Mouse (Mus musculus): ENCODE results near the gene Plekha4. TPM values are rescaled to one million over a fixed set of nuclear protein-coding genes. Genes with fewer than 3 reads are reported as not detected.
A peak's percentile ranks its signal among the peaks of the same experiment; 100 is the strongest.
"Not testable (repeated sequence)": the region's sequence is repeated elsewhere in the genome, so short reads cannot be mapped to it uniquely, and the experiment has no call there.

Plekha4 gene
- 1 to 10 TPM; 6.1 to 8.2 TPM for total RNA-seq (2021)
- long read RNA-seq, experiment 1, partial matches to known transcripts, result 1 of 14 reads
- long read RNA-seq, experiment 1, other reads (novel, unspliced or antisense), result 12 of 14 reads
- long read RNA-seq, experiment 2, partial matches to known transcripts, result 2 of 8 reads
- long read RNA-seq, experiment 2, other reads (novel, unspliced or antisense), result 6 of 8 reads

DNA sequence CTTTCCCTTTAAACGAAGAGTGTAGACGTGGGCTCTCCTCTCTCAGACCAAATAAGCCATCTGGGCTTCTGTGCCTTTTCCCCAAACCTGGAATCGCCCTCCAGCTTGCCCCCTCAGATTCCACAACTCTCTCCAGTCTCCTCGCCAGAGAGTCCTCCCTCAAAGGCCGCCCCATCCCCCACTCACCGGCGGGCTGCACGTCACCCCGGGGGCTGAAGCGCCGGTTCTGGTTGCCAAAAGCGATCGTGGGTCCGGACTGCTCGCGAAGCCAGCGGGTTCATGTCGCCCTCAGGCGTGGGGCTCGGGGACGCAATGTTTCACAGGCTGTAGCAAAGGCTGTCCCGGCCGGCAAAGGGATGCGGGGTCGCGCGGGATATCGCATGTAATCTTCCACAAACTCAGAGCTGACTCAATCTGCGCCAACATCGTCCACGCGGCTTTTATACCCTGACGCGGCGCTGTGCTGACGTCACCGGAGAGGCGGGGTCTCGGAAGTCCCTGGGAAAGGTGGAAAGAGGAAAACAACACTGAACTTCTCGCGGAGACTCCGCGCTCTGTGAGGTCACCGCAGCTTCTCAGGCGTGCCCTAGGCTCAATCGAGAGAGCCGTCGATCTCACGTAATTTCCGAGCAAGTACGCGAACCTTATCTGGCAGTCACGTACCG is at the start of gene Plekha4, which contains the start of gene Ppp1r15a:
Plekha4 (plus strand) TSS at position 522 of the 665 bp plus-strand sequence.
Ppp1r15a (minus strand) TSS at position 460 of the 665 bp plus-strand sequence.
- peak; percentile 93 to 94 for DNase-seq (ENCODE audit: low spot score in 2 of 2)

DNA sequence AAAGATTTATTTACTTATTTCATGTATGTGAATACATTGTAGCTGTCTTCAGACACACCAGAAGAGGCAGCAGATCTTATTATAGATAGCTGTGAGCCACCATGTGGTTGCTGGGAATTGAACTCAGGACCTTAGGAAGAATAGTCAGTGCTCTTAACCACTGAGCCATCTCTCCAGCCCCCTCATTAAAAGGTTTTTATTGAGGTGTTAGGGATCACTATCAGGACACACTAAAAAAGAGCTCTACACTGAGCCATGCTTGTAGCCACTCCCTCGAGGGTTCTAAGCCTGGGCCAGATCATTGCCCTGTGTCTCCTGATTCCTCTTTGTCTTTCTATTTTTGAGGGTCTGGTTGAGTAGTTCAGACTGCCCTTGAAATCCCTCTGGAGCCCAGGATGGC is 49.7 kb upstream of the Plekha4 start:
- no peak for DNase-seq (ENCODE audit: low spot score in 2 of 2)

DNA sequence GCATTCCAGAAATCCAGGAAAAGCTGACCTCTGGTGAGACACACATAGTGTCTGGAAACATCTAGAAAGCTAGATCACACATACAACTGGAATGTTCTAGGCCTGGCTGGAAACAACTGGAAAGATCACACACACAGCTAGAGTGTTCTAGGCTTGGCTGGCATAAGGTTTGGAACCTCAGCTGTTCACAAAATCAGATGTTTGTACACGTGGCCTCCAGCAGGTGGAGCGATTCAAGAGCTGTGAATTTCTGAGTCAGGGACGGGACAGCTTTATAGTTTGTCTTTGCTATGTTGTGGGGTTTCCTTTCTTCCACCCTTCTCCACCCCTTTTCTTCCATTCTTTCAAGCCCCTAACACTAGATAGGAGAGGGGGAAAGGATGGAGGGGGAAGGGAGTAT is 49.1 kb upstream of the Plekha4 start:
- DNase-seq (ENCODE audit: low spot score in 2 of 2), result peak; percentile 64 to 70

DNA sequence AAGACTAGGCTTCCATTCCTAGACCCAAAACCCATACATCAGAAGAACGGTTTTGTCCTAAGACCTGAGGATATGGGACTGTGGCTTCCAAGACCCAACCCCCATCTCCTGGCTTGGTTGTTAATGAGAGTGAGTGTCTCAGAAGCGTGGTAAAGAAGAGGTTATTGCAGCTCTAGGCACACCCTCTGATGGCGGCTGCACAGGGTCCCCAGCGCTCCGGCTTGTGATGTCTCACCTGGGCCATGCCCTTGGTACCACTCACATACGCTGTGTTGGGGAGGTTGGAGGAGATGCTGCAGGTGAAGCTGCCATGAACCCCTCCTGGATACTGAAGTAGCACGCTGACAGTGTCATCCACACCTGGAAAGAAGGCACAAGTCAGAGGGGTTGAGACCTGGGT is 47.4 kb upstream of the Plekha4 start:
- no peak for DNase-seq (ENCODE audit: low spot score in 2 of 2)

DNA sequence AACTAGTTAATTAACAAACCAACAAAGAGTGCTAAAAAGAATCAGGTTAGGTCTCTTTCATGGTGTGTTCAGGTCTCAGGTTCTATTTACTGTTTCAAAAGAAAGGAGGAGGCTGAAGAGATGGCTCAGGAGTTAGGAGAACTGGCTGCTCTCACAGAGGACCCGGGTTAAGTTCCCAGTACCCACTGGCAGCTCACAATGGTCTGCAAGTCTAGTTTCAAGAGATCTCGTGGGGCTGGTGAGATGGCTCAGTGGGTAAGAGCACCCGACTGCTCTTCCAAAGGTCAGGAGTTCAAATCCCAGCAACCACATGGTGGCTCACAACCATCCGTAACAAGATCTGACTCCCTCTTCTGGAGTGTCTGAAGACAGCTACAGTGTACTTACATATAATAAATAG is 45.8 kb upstream of the Plekha4 start:
- DNase-seq (ENCODE audit: low spot score in 2 of 2), result not testable (repeated sequence)

DNA sequence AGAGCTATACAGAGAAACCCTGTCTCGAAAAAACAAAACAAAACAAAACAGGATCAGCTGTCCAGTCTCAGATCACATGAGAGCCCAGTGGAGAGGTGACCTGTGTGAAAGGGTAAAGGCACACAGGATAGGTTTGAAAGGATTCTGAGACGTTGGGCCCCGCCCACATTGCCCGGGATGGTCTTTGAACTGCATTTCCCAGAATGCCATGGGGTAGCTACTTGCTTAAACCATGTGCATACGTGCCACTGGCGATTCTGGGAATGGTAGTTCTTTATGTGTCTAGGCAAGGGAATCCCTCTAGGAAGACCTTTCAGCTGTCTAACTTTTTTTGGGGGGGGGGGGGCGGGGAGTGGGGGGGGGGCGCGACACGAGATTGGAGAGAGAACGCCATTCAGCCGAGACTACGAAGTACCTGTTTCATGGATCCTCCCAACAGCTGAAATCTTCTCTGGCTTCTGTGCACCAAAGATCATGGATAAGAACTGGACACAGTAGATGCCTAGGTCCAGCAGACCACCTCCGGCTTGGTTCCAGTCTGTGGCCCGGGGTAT is 44.7 kb upstream of the Plekha4 start, which contains the start of gene Tulp2:
Tulp2 (plus strand) TSS at position 504 of the 554 bp plus-strand sequence.
- peak; percentile 66 to 71 for DNase-seq (ENCODE audit: low spot score in 2 of 2)

DNA sequence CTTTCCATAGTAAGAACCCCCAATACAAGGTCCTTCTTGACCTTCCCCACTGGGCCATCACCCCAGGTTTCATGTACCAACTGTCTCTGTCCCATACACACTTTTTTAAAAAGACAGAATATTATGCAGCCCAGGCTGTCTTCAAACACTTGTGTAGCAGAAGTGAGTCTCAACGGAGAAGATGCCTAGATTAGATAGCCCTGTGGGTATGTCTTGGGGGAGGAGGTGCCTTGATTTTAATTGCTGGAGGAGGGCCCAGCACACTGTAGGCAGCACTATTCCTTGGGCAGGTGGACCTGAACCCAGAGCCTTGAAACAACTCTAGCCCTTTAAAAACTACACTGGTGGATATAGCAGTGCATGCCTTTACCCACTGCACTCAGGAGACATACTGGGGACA is 44.0 kb upstream of the Plekha4 start:
- DNase-seq (ENCODE audit: low spot score in 2 of 2), result no peak

DNA sequence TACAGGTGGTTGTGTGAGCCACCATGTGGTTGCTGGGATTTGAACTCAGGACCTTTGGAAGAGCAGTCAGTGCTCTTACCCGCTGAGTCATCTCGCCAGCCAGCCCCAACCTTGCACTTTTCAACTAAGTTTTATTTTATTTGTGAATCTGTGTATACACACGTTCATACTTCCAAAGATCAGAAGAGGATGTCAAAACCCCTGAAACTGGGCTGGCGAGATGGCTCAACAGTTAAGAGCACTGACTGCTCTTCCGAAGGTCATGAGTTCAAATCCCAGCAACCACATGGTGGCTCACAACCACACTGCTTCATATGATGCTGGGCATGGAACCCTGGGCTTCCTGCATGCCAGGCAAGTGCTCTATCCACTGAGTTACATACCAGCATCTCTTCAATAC is 41.1 kb upstream of the Plekha4 start:
- not testable (repeated sequence) for DNase-seq (ENCODE audit: low spot score in 2 of 2)

DNA sequence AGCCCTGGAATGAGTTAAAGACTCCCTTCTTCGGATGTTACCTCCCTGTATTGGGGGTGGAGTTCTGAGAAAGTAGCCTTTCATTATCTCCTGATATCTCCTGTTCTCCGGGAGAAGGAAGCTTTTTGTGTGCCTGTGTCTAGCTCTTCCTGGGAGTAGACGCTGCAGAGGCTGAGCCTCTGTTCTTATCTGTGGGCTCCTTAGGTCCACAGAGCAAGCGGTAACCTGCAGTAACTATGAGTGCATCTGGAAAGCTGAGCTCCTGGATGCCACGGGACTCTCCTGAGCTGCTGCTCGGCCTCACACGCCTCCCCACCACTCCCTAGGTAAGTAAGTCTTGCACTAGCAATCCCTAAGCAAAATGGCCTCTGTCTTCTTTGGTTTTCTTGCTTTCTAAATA is 40.0 kb upstream of the Plekha4 start:
- no peak for DNase-seq (ENCODE audit: low spot score in 2 of 2)

DNA sequence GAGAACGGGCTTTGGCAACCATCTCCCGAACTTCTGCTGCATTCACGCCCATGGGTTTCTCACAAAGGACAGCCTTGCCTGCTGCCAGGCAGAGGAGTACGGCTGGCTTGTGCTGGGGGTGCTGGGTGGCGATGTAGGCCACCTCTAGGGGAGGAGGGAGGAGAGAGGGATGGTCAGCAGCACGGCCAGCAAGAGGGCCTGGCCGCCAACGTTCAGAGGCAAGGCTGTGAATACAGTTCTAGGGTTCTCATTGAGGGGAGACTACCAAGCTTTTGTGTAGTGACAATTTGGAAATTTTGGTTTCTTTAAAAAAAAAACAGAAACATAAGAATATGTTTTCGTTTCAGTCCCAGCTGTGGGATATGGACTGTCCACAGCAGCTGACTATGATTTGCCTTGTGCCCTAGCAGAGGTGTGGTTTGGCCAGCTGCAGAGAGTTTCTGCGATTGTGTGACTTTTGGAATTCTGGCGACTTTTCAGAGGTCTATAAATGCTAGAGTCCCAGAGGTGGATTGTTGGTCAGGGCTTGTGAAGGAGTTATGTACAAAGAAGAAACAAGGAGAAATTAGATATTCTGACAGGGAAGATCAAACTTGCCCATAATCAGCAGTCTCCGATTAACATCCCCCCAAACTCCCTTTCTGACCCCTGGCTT is 39.2 kb upstream of the Plekha4 start, which contains the start of gene Gm45808:
Gm45808 (minus strand) TSS at position 51 of the 655 bp plus-strand sequence.
- DNase-seq (ENCODE audit: low spot score in 2 of 2), result no peak

DNA sequence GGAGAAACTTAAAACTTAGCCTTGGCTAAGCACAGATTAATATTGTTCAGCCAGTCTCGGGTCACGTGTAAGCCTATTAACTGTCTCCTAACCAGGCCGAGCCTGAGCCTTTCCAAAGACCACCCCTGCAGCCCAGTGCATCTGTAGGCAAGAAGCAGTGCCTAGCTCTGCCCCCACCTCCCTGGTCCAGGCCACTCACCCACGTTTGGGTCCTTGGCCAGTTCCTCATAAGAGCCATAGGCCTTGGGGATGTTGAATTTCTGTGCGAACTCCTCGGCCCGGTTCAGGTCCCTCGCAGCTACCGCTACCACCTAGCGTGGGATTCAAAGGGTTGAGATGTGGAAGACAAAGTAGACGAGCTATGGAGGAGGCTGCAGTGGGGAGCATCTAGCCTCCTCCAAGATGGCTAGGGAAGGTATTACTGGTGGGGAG is 38.3 kb upstream of the Plekha4 start:
- DNase-seq (ENCODE audit: low spot score in 2 of 2), result no peak

DNA sequence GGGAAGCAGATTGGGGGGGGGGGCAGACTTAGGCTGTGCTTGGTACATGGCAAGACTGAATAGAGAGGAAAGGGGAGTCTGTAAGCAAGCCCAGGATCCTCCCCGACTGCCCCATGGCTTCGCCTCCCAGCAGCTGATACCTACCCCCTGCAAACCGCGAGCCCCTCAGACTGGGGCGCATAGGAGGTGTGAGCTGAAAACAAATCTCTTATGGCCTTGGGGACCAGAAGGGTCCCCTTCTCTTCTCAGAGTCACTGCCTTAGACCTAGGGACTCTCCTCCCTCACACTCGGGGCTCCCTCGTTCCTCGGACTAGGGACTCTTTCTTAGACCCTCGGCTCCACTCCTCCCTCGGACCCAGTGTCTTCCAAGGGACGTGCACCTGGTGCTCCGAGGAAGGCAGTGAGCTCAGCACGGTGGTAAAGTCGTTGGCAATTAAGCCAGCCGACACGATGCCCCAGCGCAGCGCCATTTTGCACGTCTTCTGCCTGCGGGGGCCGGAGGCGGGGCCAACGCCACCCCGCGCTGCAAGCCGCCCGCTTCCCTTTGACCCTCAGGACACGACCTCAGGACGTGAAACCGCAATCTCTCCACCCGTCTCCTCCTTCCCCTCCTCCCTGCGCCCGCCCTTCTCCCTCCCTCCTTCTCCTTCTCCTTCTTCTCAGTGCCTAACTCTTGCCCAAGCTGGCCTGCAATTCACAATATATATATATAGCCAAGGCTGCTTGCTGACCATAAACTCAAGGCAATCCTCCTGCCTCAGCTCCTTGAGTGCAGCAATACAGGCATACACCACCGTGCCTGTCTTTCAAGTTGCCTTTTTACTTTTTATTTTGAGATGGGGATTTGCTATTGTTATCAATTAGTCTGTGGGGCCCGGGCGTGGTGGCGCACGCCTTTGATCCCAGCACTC is 37.6 kb upstream of the Plekha4 start, which contains the start of gene Dhdh:
Dhdh (minus strand) TSS at position 513 of the 912 bp plus-strand sequence.
- DNase-seq (ENCODE audit: low spot score in 2 of 2), result peak; percentile 47 to 49

DNA sequence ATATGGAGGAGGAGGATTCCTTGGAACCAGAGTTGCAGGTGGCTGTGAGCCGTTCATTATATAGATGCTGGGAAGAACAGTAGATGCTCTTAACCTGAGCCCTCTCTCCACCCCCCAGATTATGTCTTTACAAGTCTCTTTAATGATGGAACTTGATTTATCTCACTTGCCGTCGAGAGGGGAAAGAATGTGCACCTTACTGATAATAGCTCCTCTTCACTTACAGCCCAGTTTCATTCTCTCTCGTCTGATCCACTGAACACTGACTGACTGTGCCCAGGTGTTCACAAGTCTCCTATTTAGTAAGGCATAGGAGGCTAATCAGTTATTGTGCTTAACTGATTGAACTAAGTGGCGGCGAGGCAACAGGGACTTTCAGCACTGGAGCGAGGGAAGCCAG is 36.6 kb upstream of the Plekha4 start:
- DNase-seq (ENCODE audit: low spot score in 2 of 2), result no peak

DNA sequence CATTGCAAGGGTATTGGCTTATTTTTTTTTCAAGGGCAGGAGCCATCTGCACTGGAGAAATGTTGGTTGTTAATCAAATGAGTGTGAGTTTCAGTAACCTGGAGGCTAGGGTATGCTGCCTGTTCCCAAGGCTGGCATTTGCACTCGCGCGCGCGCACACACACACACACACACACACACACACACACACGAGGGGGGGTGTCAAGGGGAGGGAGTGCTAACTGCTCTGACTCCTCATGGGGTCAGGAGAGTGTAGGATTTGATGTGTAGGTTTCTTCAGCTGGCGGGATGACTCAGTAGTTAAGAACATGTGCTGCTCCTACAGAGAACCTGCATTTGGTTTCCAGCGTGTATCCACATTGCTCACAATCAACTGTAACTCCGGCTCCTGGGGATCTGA is 35.3 kb upstream of the Plekha4 start:
- DNase-seq (ENCODE audit: low spot score in 2 of 2), result peak; percentile 24 to 30

DNA sequence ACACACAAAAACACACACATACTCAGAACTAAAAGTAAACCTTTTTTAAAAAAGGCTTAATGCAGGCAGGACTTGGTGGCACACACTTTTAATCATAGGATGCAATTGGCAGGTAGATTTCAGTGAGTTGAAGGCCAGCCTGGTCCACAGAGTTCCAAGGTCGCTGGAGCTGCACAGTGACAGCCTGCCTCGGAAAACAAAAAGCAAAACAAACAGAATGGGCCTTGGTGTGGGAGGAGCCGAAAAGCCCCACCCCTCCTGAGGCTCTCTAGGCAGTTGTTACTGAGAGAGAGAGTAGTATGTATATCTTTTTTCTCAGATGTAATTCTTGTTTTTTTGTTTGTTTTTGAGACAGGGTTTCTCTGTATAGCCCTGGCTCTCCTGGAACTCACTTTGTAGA is 34.9 kb upstream of the Plekha4 start:
- no peak for DNase-seq (ENCODE audit: low spot score in 2 of 2)

DNA sequence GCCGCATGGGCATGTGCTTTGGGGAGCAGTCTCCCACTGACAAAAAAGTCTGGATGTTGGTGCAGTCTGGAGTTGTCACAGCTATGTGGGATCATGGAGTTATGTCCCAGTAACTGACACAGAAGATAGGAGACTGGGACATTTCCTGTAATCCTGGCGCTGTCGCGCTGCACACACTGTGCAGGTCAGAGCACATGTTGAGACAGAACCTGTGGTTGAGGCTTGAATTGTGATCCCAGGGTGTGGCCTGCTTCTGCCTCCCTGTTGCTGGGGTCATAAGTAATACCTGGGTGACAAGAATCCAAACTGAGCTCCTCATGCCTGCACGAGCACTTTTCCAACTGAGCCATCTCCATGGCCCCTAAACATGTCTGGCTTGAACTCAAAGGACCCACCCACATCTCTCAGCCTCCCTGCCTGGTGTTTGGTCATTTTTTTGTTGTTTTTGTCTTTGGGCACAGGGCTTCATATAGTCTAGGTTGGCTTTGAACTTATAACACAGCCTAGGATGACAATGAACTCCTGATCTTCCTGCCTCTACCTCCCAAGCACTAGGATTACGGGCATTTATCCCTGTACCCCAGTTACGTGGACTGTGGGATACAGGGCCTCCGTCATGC is 33.8 kb upstream of the Plekha4 start:
- DNase-seq (ENCODE audit: low spot score in 2 of 2), result no peak

DNA sequence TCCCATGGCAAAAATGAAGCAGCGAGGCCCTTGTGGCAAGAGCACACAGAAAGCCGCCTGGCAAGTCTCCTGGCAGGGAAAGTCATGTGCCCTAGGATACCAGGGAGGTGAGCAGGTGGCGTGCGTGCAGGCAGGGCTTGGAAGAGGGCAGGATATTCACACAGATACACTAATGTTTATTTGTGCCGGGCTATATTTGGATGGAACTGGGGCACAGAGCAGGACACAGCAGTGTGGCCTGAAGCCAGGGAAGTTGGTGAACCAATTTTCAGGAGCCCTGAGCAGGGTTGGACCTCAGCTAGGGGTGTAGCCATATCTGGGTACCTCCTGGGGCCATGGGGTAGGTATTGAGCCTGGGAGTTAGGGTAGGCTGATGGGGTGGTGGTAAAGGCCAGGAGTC is 33.2 kb upstream of the Plekha4 start:
- no peak for DNase-seq (ENCODE audit: low spot score in 2 of 2)

DNA sequence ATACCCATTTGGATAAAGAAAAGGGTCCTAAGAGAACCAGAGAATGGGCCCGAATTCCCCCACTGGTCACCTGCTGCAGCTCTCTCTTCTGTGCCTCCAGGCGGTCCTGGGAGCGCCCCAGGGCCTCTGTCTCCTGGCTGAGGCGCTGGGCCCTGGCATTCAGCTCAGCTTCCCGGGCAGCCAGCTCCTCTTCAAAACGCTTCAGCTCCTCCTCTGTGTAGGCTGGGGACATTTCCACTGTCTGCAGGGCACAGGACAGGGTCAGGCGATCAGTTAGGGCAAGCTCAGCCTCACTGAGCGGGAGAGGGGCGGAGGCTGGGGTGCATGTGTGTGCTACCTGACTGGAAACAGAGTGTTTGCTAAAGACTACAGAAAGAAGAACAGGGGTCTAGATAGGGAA is 31.6 kb upstream of the Plekha4 start:
- DNase-seq (ENCODE audit: low spot score in 2 of 2), result no peak

DNA sequence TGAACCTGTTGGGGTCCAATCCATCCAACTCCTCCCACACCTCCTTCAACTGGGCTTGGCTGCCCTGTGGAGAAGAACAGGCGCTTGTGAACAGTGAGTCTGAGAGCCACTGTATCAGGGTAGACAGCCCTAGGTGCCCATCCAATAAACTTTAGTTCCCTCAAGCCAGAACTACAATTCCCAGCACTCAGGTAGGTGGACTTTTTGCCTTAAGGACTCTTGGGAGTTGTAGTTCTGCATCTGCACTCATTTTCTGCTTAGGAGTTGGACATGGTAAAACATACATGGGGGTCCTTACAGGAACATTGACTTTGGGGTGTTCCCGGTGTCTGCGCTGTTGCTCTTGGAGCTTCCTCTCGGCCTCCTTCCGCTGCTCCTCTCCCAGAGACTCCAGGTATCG is 27.7 kb upstream of the Plekha4 start:
- DNase-seq (ENCODE audit: low spot score in 2 of 2), result no peak

DNA sequence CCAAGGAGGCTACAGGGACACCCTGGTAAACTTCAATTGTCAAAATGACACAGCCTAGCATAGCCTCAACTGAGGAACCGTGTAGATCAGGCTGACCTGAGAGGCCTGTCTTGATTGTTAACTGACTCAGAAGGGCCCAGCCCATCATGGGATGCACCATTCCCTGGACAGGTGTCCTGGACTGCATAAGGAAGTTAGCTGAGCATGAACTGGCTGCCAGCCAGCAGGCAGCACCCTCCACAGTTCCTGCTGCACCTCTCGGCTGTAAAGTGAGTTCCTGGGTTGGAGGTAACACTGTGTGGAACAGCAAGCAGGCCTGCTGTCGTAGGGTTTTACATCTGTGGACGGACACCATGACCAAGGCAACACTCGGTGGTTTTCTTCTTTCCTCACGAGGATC is 18.5 kb upstream of the Plekha4 start:
- DNase-seq (ENCODE audit: low spot score in 2 of 2), result no peak
